Mouse (Mus musculus): ENCODE measurements at regions not wholly inside any gene's neighbourhood (a gene's known extent, or its start where the extent isn't known, plus 50 kb on each side); places are given as distances from the start of the nearest gene placed in this dataset.

GRCm38 (mm10) chr4:119053241-119053640 lies 55.3 kb upstream of the Slc2a1 start:
- H3K9me3 ChIP-seq (ENCODE audit: control insufficient read depth, low read length) = no peaks in the 10 kb centered on the region
- H3K36me3 ChIP-seq (ENCODE audit: control insufficient read depth, insufficient read depth, low read length) = no peaks in the 10 kb centered on the region
- no peak overlapping the region for H3K4me3 ChIP-seq (replicated peaks; ENCODE audit: low read length)
- WGBS = 91% methylated on average over 4 of the region's 4 CpGs
- no peak overlapping the region for H3K27ac ChIP-seq (replicated peaks; ENCODE audit: low read depth, low read length)
- no peak overlapping the region for H3K4me2 ChIP-seq (replicated peaks; ENCODE audit: low read depth, low read length, severe bottlenecking)
- no peak for DNase-seq (ENCODE audit: low spot score)
- H3K4me1 ChIP-seq (ENCODE audit: control insufficient read depth, insufficient read depth, low read length) = no peaks in the 10 kb centered on the region
- H3K27me3 ChIP-seq (ENCODE audit: control insufficient read depth, insufficient read depth, low read length) = no peaks in the 10 kb centered on the region
- no peak overlapping the region for H3K9ac ChIP-seq (ENCODE audit: low read depth, low read length, severe bottlenecking)
- no peak for ATAC-seq (ENCODE audit: low FRiP score, low read depth)
- no peak for TF ChIP-seq POLR2A (IDR thresholded peaks at IDR 0.05; ENCODE audit: borderline replicate concordance, extremely low read depth, insufficient read depth, insufficient read length)

GRCm38 (mm10) chr4:119053680-119054079 lies 54.8 kb upstream of the Slc2a1 start:
- 89% methylated on average over 6 of the region's 6 CpGs for WGBS

GRCm38 (mm10) chr4:119054129-119054528 lies 54.4 kb upstream of the Slc2a1 start:
- no peaks in the 10 kb centered on the region for H3K36me3 ChIP-seq (ENCODE audit: control insufficient read depth, insufficient read depth, low read length)
- H3K4me3 ChIP-seq (replicated peaks; ENCODE audit: low read length) = no peak overlapping the region
- H3K27ac ChIP-seq (replicated peaks; ENCODE audit: low read depth, low read length) = no peak overlapping the region
- H3K9ac ChIP-seq (ENCODE audit: low read depth, low read length, severe bottlenecking) = no peak overlapping the region
- no peaks in the 10 kb centered on the region for H3K9me3 ChIP-seq (ENCODE audit: control insufficient read depth, low read length)
- H3K27me3 ChIP-seq (ENCODE audit: control insufficient read depth, insufficient read depth, low read length) = no peaks in the 10 kb centered on the region
- no peak for DNase-seq (ENCODE audit: low spot score)
- ATAC-seq (ENCODE audit: low FRiP score, low read depth) = no peak
- H3K4me2 ChIP-seq (replicated peaks; ENCODE audit: low read depth, low read length, severe bottlenecking) = no peak overlapping the region
- TF ChIP-seq POLR2A (IDR thresholded peaks at IDR 0.05; ENCODE audit: borderline replicate concordance, extremely low read depth, insufficient read depth, insufficient read length) = no peak
- no peaks in the 10 kb centered on the region for H3K4me1 ChIP-seq (ENCODE audit: control insufficient read depth, insufficient read depth, low read length)
- 78% methylated on average over 5 of the region's 5 CpGs for WGBS

More at GRCm38 (mm10) chr4:119053680-119054079, 54.8 kb upstream of the Slc2a1 start:
- Histone ChIP-seq H3K36me3 (ENCODE audit: control insufficient read depth, insufficient read depth, low read length) (no peaks in the 10 kb centered on the region), H3K9ac (ENCODE audit: low read depth, low read length, severe bottlenecking) (no peak overlapping the region), H3K27me3 (ENCODE audit: control insufficient read depth, insufficient read depth, low read length) (no peaks in the 10 kb centered on the region), H3K4me2 (replicated peaks; ENCODE audit: low read depth, low read length, severe bottlenecking) (no peak overlapping the region), H3K9me3 (ENCODE audit: control insufficient read depth, low read length) (no peaks in the 10 kb centered on the region), H3K4me3 (replicated peaks; ENCODE audit: low read length) (no peak overlapping the region), H3K4me1 (ENCODE audit: control insufficient read depth, insufficient read depth, low read length) (no peaks in the 10 kb centered on the region), H3K27ac (replicated peaks; ENCODE audit: low read depth, low read length) (no peak overlapping the region)
- ATAC-seq (ENCODE audit: low FRiP score, low read depth) = no peak
- no peak for DNase-seq (ENCODE audit: low spot score)
- no peak for TF ChIP-seq POLR2A (IDR thresholded peaks at IDR 0.05; ENCODE audit: borderline replicate concordance, extremely low read depth, insufficient read depth, insufficient read length)

- ATAC-seq (ENCODE audit: low FRiP score, low read depth) = no peak
- 84% methylated on average over 6 of the region's 6 CpGs for WGBS
- H3K9me3 ChIP-seq (ENCODE audit: control insufficient read depth, low read length) = no peaks in the 10 kb centered on the region
- DNase-seq (ENCODE audit: low spot score) = no peak
- no peaks in the 10 kb centered on the region for H3K4me1 ChIP-seq (ENCODE audit: control insufficient read depth, insufficient read depth, low read length)
- no peak overlapping the region for H3K27ac ChIP-seq (replicated peaks; ENCODE audit: low read depth, low read length)
- no peak overlapping the region for H3K4me3 ChIP-seq (replicated peaks; ENCODE audit: low read length)
- no peak overlapping the region for H3K4me2 ChIP-seq (replicated peaks; ENCODE audit: low read depth, low read length, severe bottlenecking)
- H3K9ac ChIP-seq (ENCODE audit: low read depth, low read length, severe bottlenecking) = no peak overlapping the region
- no peaks in the 10 kb centered on the region for H3K36me3 ChIP-seq (ENCODE audit: control insufficient read depth, insufficient read depth, low read length)
- no peaks in the 10 kb centered on the region for H3K27me3 ChIP-seq (ENCODE audit: control insufficient read depth, insufficient read depth, low read length)
- TF ChIP-seq POLR2A (IDR thresholded peaks at IDR 0.05; ENCODE audit: borderline replicate concordance, extremely low read depth, insufficient read depth, insufficient read length) = no peak
Measured at GRCm38 (mm10) chr4:119057191-119057590, 51.3 kb upstream of the Slc2a1 start.

GRCm38 (mm10) chr4:119057826-119058225 lies 50.7 kb upstream of the Slc2a1 start:
- Histone ChIP-seq H3K4me1 (ENCODE audit: control insufficient read depth, insufficient read depth, low read length) (no peaks in the 10 kb centered on the region), H3K4me3 (replicated peaks; ENCODE audit: low read length) (no peak overlapping the region), H3K4me2 (replicated peaks; ENCODE audit: low read depth, low read length, severe bottlenecking) (no peak overlapping the region), H3K27ac (replicated peaks; ENCODE audit: low read depth, low read length) (no peak overlapping the region), H3K9ac (ENCODE audit: low read depth, low read length, severe bottlenecking) (no peak overlapping the region), H3K9me3 (ENCODE audit: control insufficient read depth, low read length) (no peaks in the 10 kb centered on the region), H3K36me3 (ENCODE audit: control insufficient read depth, insufficient read depth, low read length) (no peaks in the 10 kb centered on the region), H3K27me3 (ENCODE audit: control insufficient read depth, insufficient read depth, low read length) (no peaks in the 10 kb centered on the region)
- ATAC-seq (ENCODE audit: low FRiP score, low read depth) (no peak), DNase-seq (ENCODE audit: low spot score) (no peak)
- 70% methylated on average over 1 of the region's 1 CpGs for WGBS
- no peak for TF ChIP-seq POLR2A (IDR thresholded peaks at IDR 0.05; ENCODE audit: borderline replicate concordance, extremely low read depth, insufficient read depth, insufficient read length)
